Mouse (Mus musculus): ENCODE measurements around the gene Adgrf5. TPM values are rescaled to one million over a fixed set of nuclear protein-coding genes. Genes with fewer than 3 reads are reported as not detected.
A peak's percentile ranks its signal among the peaks of the same experiment; 100 is the strongest.

Adgrf5 gene
- polyA plus RNA-seq, 1 experiment from 2014 or later = 18.7 TPM

- Histone ChIP-seq H3K27ac (replicated peaks) (peak overlapping the region; percentile 2; the same call in 1 of the 2 replicates), H3K4me3 (no peak overlapping the region), H3K9ac (no peak overlapping the region), H3K9me3 (no peaks in the 10 kb centered on the region), H3K36me3 (no peaks in the 10 kb centered on the region; the same call in 1 of the 2 replicates), H3K4me2 (no peak overlapping the region), H3K27me3 (replicated peaks) (0 out of 2 replicates have a peak, but pooled peaks cover 6% of the 10 kb centered on the region), H3K4me1 (peaks cover 17% of the 10 kb centered on the region)
- no peak for ATAC-seq (ENCODE audit: extremely low read depth, insufficient number of reproducible peaks, low FRiP score, low TSS enrichment)
- 44% methylated on average over 3 of the region's 3 CpGs for WGBS
Observed at GRCm38 (mm10) chr17:43406321-43406720, 46.1 kb downstream of the Adgrf5 start.

- no peak overlapping the region for H3K4me2 ChIP-seq
- H3K4me3 ChIP-seq = no peak overlapping the region
- H3K27ac ChIP-seq (replicated peaks) = peak overlapping the region; percentile 62
- 0 out of 2 replicates have a peak, but pooled peaks cover 6% of the 10 kb centered on the region for H3K27me3 ChIP-seq (replicated peaks)
- ATAC-seq (ENCODE audit: extremely low read depth, insufficient number of reproducible peaks, low FRiP score, low TSS enrichment) = peak; percentile 14; the same call in 1 of the 2 replicates
- peaks cover 10% of the 10 kb centered on the region for H3K4me1 ChIP-seq
- 50% methylated on average over 7 of the region's 7 CpGs for WGBS
- H3K9ac ChIP-seq = no peak overlapping the region
- H3K36me3 ChIP-seq = no peaks in the 10 kb centered on the region; the same call in 1 of the 2 replicates
- no peaks in the 10 kb centered on the region for H3K9me3 ChIP-seq
Observed at GRCm38 (mm10) chr17:43407548-43407947, 47.3 kb downstream of the Adgrf5 start.

- Histone ChIP-seq H3K27me3 (replicated peaks) (no peaks in the 10 kb centered on the region), H3K27ac (replicated peaks) (no peak overlapping the region)
- WGBS = 67% methylated on average over 7 of the region's 7 CpGs
Observed at GRCm38 (mm10) chr17:43413182-43413581, 52.9 kb downstream of the Adgrf5 start.

GRCm38 (mm10) chr17:43419204-43419603, 59.0 kb downstream of the Adgrf5 start:
- 74% methylated on average over 5 of the region's 5 CpGs for WGBS
- H3K4me2 ChIP-seq = no peak overlapping the region
- H3K9me3 ChIP-seq = no peaks in the 10 kb centered on the region
- no peaks in the 10 kb centered on the region for H3K36me3 ChIP-seq
- H3K9ac ChIP-seq = no peak overlapping the region
- H3K4me3 ChIP-seq = no peak overlapping the region
- no peak for ATAC-seq (ENCODE audit: extremely low read depth, insufficient number of reproducible peaks, low FRiP score, low TSS enrichment)
- H3K27ac ChIP-seq (replicated peaks) = no peak overlapping the region
- no peaks in the 10 kb centered on the region for H3K4me1 ChIP-seq
- H3K27me3 ChIP-seq (replicated peaks) = no peaks in the 10 kb centered on the region

More at GRCm38 (mm10) chr17:43413182-43413581, 52.9 kb downstream of the Adgrf5 start:
- no peak overlapping the region for H3K9ac ChIP-seq
- H3K4me1 ChIP-seq = peaks cover under 1% of the 10 kb centered on the region; the same call in 1 of the 2 replicates
- H3K9me3 ChIP-seq = no peaks in the 10 kb centered on the region
- ATAC-seq (ENCODE audit: extremely low read depth, insufficient number of reproducible peaks, low FRiP score, low TSS enrichment) = no peak
- H3K36me3 ChIP-seq = no peaks in the 10 kb centered on the region; the same call in 1 of the 2 replicates
- no peak overlapping the region for H3K4me2 ChIP-seq
- no peak overlapping the region for H3K4me3 ChIP-seq

- ATAC-seq (ENCODE audit: extremely low read depth, insufficient number of reproducible peaks, low FRiP score, low TSS enrichment) = no peak
- Histone ChIP-seq H3K36me3 (peaks cover 6% of the 10 kb centered on the region; the same call in 1 of the 2 replicates), H3K27me3 (replicated peaks) (no peaks in the 10 kb centered on the region), H3K4me3 (no peak overlapping the region), H3K4me1 (no peaks in the 10 kb centered on the region), H3K9ac (no peak overlapping the region), H3K27ac (replicated peaks) (0 out of 2 replicates have a peak overlapping the region, but pooled peaks have one; percentile 2), H3K4me2 (no peak overlapping the region), H3K9me3 (no peaks in the 10 kb centered on the region)
- 54% methylated on average over 3 of the region's 3 CpGs for WGBS
Observed at GRCm38 (mm10) chr17:43420381-43420780, 60.1 kb downstream of the Adgrf5 start.

GRCm38 (mm10) chr17:43423953-43424352, 63.7 kb downstream of the Adgrf5 start:
- no peak overlapping the region for H3K4me2 ChIP-seq
- WGBS = 58% methylated on average over 5 of the region's 5 CpGs
- no peaks in the 10 kb centered on the region for H3K4me1 ChIP-seq
- H3K4me3 ChIP-seq = no peak overlapping the region
- H3K27ac ChIP-seq (replicated peaks) = no peak overlapping the region
- no peaks in the 10 kb centered on the region for H3K27me3 ChIP-seq (replicated peaks)
- H3K9ac ChIP-seq = no peak overlapping the region
- no peaks in the 10 kb centered on the region for H3K9me3 ChIP-seq
- H3K36me3 ChIP-seq = peaks cover 6% of the 10 kb centered on the region; the same call in 1 of the 2 replicates
- no peak for ATAC-seq (ENCODE audit: extremely low read depth, insufficient number of reproducible peaks, low FRiP score, low TSS enrichment)

GRCm38 (mm10) chr17:43431692-43432091, 71.4 kb downstream of the Adgrf5 start:
- no peak overlapping the region for H3K4me2 ChIP-seq
- no peak overlapping the region for H3K4me3 ChIP-seq
- H3K27me3 ChIP-seq (replicated peaks) = no peaks in the 10 kb centered on the region
- no peaks in the 10 kb centered on the region for H3K9me3 ChIP-seq
- no peak overlapping the region for H3K27ac ChIP-seq (replicated peaks)
- no peak for ATAC-seq (ENCODE audit: extremely low read depth, insufficient number of reproducible peaks, low FRiP score, low TSS enrichment)
- peaks cover 2% of the 10 kb centered on the region; the same call in 1 of the 2 replicates for H3K36me3 ChIP-seq
- no peak overlapping the region for H3K9ac ChIP-seq
- 31% methylated on average over 5 of the region's 5 CpGs for WGBS
- H3K4me1 ChIP-seq = no peaks in the 10 kb centered on the region

GRCm38 (mm10) chr17:43434485-43434884, 74.2 kb downstream of the Adgrf5 start:
- Histone ChIP-seq H3K36me3 (peaks cover 2% of the 10 kb centered on the region; the same call in 1 of the 2 replicates), H3K9me3 (no peaks in the 10 kb centered on the region), H3K4me1 (no peaks in the 10 kb centered on the region), H3K27ac (replicated peaks) (no peak overlapping the region), H3K4me3 (no peak overlapping the region), H3K9ac (no peak overlapping the region), H3K4me2 (no peak overlapping the region), H3K27me3 (replicated peaks) (no peaks in the 10 kb centered on the region)
- ATAC-seq (ENCODE audit: extremely low read depth, insufficient number of reproducible peaks, low FRiP score, low TSS enrichment) = no peak
- 73% methylated on average over 8 of the region's 8 CpGs for WGBS

GRCm38 (mm10) chr17:43451216-43451615, 91.0 kb downstream of the Adgrf5 start:
- H3K27ac ChIP-seq (replicated peaks) = no peak overlapping the region
- no peak overlapping the region for H3K9ac ChIP-seq
- no peak for ATAC-seq (ENCODE audit: extremely low read depth, insufficient number of reproducible peaks, low FRiP score, low TSS enrichment)
- no peak overlapping the region for H3K4me3 ChIP-seq
- no peak overlapping the region for H3K4me2 ChIP-seq
- no peaks in the 10 kb centered on the region for H3K27me3 ChIP-seq (replicated peaks)
- H3K9me3 ChIP-seq = no peaks in the 10 kb centered on the region
- no peaks in the 10 kb centered on the region for H3K4me1 ChIP-seq
- 41% methylated on average over 1 of the region's 1 CpGs for WGBS
- peaks cover 22% of the 10 kb centered on the region for H3K36me3 ChIP-seq

GRCm38 (mm10) chr17:43458598-43458997, 98.3 kb downstream of the Adgrf5 start:
- Histone ChIP-seq H3K27me3 (replicated peaks) (no peaks in the 10 kb centered on the region), H3K4me3 (no peak overlapping the region), H3K4me2 (peak overlapping the region; percentile 33; the same call in 1 of the 2 replicates), H3K36me3 (no peaks in the 10 kb centered on the region), H3K9ac (no peak overlapping the region), H3K27ac (replicated peaks) (no peak overlapping the region), H3K4me1 (peaks cover 25% of the 10 kb centered on the region), H3K9me3 (no peaks in the 10 kb centered on the region)
- ATAC-seq (ENCODE audit: extremely low read depth, insufficient number of reproducible peaks, low FRiP score, low TSS enrichment) = no peak
- 14% methylated on average over 9 of the region's 9 CpGs for WGBS

- H3K9ac ChIP-seq = no peak overlapping the region
- no peaks in the 10 kb centered on the region for H3K27me3 ChIP-seq (replicated peaks)
- no peaks in the 10 kb centered on the region for H3K36me3 ChIP-seq
- 67% methylated on average over 12 of the region's 12 CpGs for WGBS
- no peak overlapping the region for H3K4me3 ChIP-seq
- H3K9me3 ChIP-seq = no peaks in the 10 kb centered on the region
- no peak overlapping the region for H3K4me2 ChIP-seq
- no peak for ATAC-seq (ENCODE audit: extremely low read depth, insufficient number of reproducible peaks, low FRiP score, low TSS enrichment)
- H3K27ac ChIP-seq (replicated peaks) = no peak overlapping the region
- peaks cover 25% of the 10 kb centered on the region for H3K4me1 ChIP-seq
Observed at GRCm38 (mm10) chr17:43459737-43460230, 99.5 kb downstream of the Adgrf5 start.

Data from heart, embryonic 13.5 days (tissue).